Mouse (Mus musculus) erythroblast, embryonic 14.5 days (primary cell): ENCODE measurements around the gene Casq1.

ENCODE experiments used
- GATA1 ChIP-seq: IDR thresholded peaks from 2 replicates; pipeline ENCODE4 v1.6.1; 2012; ENCODE audit warnings: low read length, inconsistent platforms, mixed read lengths
- TAL1 ChIP-seq: IDR thresholded peaks from 3 replicates; pipeline ENCODE4 v1.6.1; 2012; ENCODE audit warnings: low read length, inconsistent platforms, mixed read lengths

DNA sequence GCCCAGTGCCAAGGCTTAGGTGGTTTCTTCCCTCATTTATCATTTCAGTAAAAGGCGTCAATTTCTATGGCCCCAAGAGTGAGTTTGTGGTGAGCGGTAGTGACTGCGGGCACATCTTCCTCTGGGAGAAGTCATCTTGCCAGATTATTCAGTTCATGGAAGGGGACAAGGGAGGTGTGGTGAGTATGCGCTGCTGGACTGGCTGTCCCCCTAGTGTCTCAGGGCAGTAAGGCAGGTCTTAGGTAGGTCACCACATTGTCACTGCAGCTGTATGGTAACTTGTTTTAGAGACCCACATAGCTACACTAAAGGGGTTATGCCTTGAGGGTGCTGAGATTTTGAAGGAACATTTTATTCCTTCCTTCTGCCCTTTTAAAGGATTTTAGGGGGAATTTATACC lies 30.8 kb downstream of the Casq1 start:
- TF ChIP-seq GATA1 (no peak), TAL1 (no peak)
